In genomic region chr19:32604563-32605252, GRCm38 (mm10) we compare ENCODE assay signal across 16 mouse cellular contexts. TPM values are rescaled to one million over a fixed set of nuclear protein-coding genes. Genes with fewer than 3 reads are reported as not detected.
A peak's percentile ranks its signal among the peaks of the same experiment; 100 is the strongest.
DNase-seq lines count a peak whose midpoint lies in the region; ATAC-seq lines count a peak whose summit lies in the region.
"Had no signal": no experiment of that assay in that cellular context is flagged by ENCODE, and none has a peak within 500 bp of the region (broad histone marks: within the 10 kb centered on the region; RNA-seq: fewer than 3 reads in every experiment).

No protein-coding gene starts in this region.

- H3K27me3 ChIP-seq in kidney, embryonic 14.5 days (ENCODE audit: control insufficient read depth, insufficient read depth, low read length): no peaks in the 10 kb centered on the region
- H3K27me3 ChIP-seq in embryonic facial prominence, embryonic 15.5 days: no peaks in the 10 kb centered on the region
- H3K27me3 ChIP-seq in intestine, embryonic 15.5 days (replicated peaks): no peaks in the 10 kb centered on the region
- H3K27me3 ChIP-seq: heart, embryonic 12.5 days; midbrain, embryonic 12.5 days had no signal

- H3K4me2 ChIP-seq in kidney, embryonic 14.5 days (replicated peaks; ENCODE audit: low read depth, low read length): no peak overlapping the region
- H3K4me2 ChIP-seq in embryonic facial prominence, embryonic 15.5 days (replicated peaks): no peak overlapping the region
- H3K4me2 ChIP-seq in intestine, embryonic 15.5 days (replicated peaks): no peak overlapping the region
- H3K4me2 ChIP-seq: heart, embryonic 12.5 days; midbrain, embryonic 12.5 days had no signal

- ATAC-seq in kidney, embryonic 14.5 days (ENCODE audit: low FRiP score, low TSS enrichment): no peak
- 0 out of 2 replicates have a peak, but pooled peaks have one; percentile 39 for ATAC-seq in embryonic facial prominence, embryonic 15.5 days (ENCODE audit: insufficient number of reproducible peaks, low FRiP score, low TSS enrichment, low read depth)
- no peak for ATAC-seq in intestine, embryonic 15.5 days

- DNase-seq in adrenal gland, postnatal 10 days: peak; percentile 40
- DNase-seq in adrenal gland, postnatal 4 days (ENCODE audit: low spot score in 2 of 2): no peak
- DNase-seq in kidney, adult 9 months: peak; percentile 46
- peak; percentile 19 for DNase-seq in lung, postnatal 25 days (ENCODE audit: low spot score)
- no peak for DNase-seq in left cerebral cortex, postnatal 4 days
- DNase-seq: cerebellum, adult 11-12 months; gastrocnemius, postnatal 14 days; heart, postnatal 36 days; right cerebral cortex, adult 18-20 months; thymus, postnatal 14 days had no signal

- H3K36me3 ChIP-seq in kidney, embryonic 14.5 days (ENCODE audit: control insufficient read depth, insufficient read depth, low read length): no peaks in the 10 kb centered on the region
- no peaks in the 10 kb centered on the region for H3K36me3 ChIP-seq in embryonic facial prominence, embryonic 15.5 days
- no peaks in the 10 kb centered on the region for H3K36me3 ChIP-seq in intestine, embryonic 15.5 days
- H3K36me3 ChIP-seq: heart, embryonic 12.5 days; midbrain, embryonic 12.5 days had no signal

- no peaks in the 10 kb centered on the region for H3K9me3 ChIP-seq in kidney, embryonic 14.5 days (ENCODE audit: control insufficient read depth, low read length)
- no peaks in the 10 kb centered on the region for H3K9me3 ChIP-seq in embryonic facial prominence, embryonic 15.5 days (replicated peaks)
- no peaks in the 10 kb centered on the region for H3K9me3 ChIP-seq in intestine, embryonic 15.5 days
- H3K9me3 ChIP-seq: heart, embryonic 12.5 days; midbrain, embryonic 12.5 days had no signal

- H3K4me3 ChIP-seq in kidney, embryonic 14.5 days (ENCODE audit: low read length): no peak overlapping the region
- no peak overlapping the region for H3K4me3 ChIP-seq in embryonic facial prominence, embryonic 15.5 days (replicated peaks)
- no peak overlapping the region for H3K4me3 ChIP-seq in intestine, embryonic 15.5 days (replicated peaks)
- H3K4me3 ChIP-seq: heart, embryonic 12.5 days; midbrain, embryonic 12.5 days had no signal

- WGBS in kidney, embryonic 14.5 days: 82% methylated on average over 6 of the region's 6 CpGs
- WGBS in embryonic facial prominence, embryonic 15.5 days: 76% methylated on average over 6 of the region's 6 CpGs
- WGBS in intestine, embryonic 15.5 days: 79% methylated on average over 6 of the region's 6 CpGs

- intact Hi-C loops in left cerebral cortex, postnatal 4 days (cut with DNase I): no loop called here

- H3K9ac ChIP-seq in kidney, embryonic 14.5 days (ENCODE audit: low read depth, low read length): no peak overlapping the region
- H3K9ac ChIP-seq in embryonic facial prominence, embryonic 15.5 days: no peak overlapping the region
- H3K9ac ChIP-seq in intestine, embryonic 15.5 days: no peak overlapping the region
- H3K9ac ChIP-seq: heart, embryonic 12.5 days; midbrain, embryonic 12.5 days had no signal

- no peak overlapping the region for H3K27ac ChIP-seq in kidney, embryonic 14.5 days (ENCODE audit: low read depth, low read length)
- no peak overlapping the region for H3K27ac ChIP-seq in embryonic facial prominence, embryonic 15.5 days (replicated peaks)
- H3K27ac ChIP-seq in intestine, embryonic 15.5 days: no peak overlapping the region
- H3K27ac ChIP-seq: kidney, postnatal 0 days; midbrain, embryonic 12.5 days had no signal

- H3K4me1 ChIP-seq in kidney, embryonic 14.5 days (ENCODE audit: control insufficient read depth, insufficient read depth, low read length): peaks cover 2% of the 10 kb centered on the region; the same call in 1 of the 2 replicates
- H3K4me1 ChIP-seq in embryonic facial prominence, embryonic 15.5 days: no peaks in the 10 kb centered on the region
- H3K4me1 ChIP-seq in intestine, embryonic 15.5 days (replicated peaks): peaks cover 3% of the 10 kb centered on the region; the same call in 1 of the 2 replicates
- H3K4me1 ChIP-seq: heart, embryonic 12.5 days; midbrain, embryonic 12.5 days had no signal

RNA-seq across cellular contexts. Expression of gene Papss2, which starts 9.1 kb away (rescaled TPM):
- total RNA-seq in adrenal gland, postnatal 10 days (2021): 10 to 100 TPM; 24.5 to 34.6 TPM
- 10 to 100 TPM; 20.7 to 26.6 TPM for total RNA-seq in adrenal gland, postnatal 4 days (2021)
- 10.9 and 19.1 TPM in 2 replicates for polyA plus RNA-seq in kidney, embryonic 14.5 days (2014; fragmentation: Nextera tagmentation; extraction: Ambion mirVana)
- 21.5 and 29.3 TPM in 2 replicates for polyA plus RNA-seq in embryonic facial prominence, embryonic 15.5 days (2015; fragmentation: Nextera tagmentation; extraction: Ambion mirVana)
- total RNA-seq in left cerebral cortex, postnatal 4 days (2021): 1 to 10 TPM; 2.2 to 2.8 TPM
- polyA plus RNA-seq in intestine, embryonic 15.5 days (2015; fragmentation: Nextera tagmentation; extraction: Ambion mirVana): 7.7 and 8.4 TPM in 2 replicates

Comparison
In these comparisons a context has a peak if more than half of its experiments do, and no peak if none do; other contexts are left out.
1. DNase-seq: peak in adrenal gland, postnatal 10 days (single experiment), kidney, adult 9 months (single experiment) and lung, postnatal 25 days (single experiment); none in adrenal gland, postnatal 4 days (0 of 2) and left cerebral cortex, postnatal 4 days (single experiment).
2. RNA of gene Papss2, which starts 9.1 kb away (total RNA-seq): 24.5 to 34.6 TPM in adrenal gland, postnatal 10 days and 20.7 to 26.6 TPM in adrenal gland, postnatal 4 days; 2.2 to 2.8 TPM in left cerebral cortex, postnatal 4 days; every median in the first group is over 4 times any median in the second.